Mouse (Mus musculus) spleen, adult 2 months (tissue): ENCODE measurements around the gene Cd46.

Experiments used
- CTCF ChIP-seq: fragments of 200-500 bp; IDR thresholded peaks from 2 replicates; pipeline ENCODE4 v1.5.1; 2011; ENCODE audit warnings: mild to moderate bottlenecking, inconsistent platforms; ENCODE audit not compliant: insufficient read depth, insufficient read length, insufficient replicate concordance; ENCODE audit errors: extremely low read depth
- POLR2A ChIP-seq: fragments of 200-500 bp; IDR thresholded peaks from 2 replicates; pipeline ENCODE4 v1.6.1; 2011; ENCODE audit warnings: low read depth, low read length, inconsistent platforms

GRCm38 (mm10) chr1:195082142-195082541, 9.9 kb downstream of the Cd46 start:
- TF ChIP-seq POLR2A (no peak), CTCF (no peak)
